Mouse (Mus musculus): ENCODE measurements around the gene Apobec3. TPM values are rescaled to one million over a fixed set of nuclear protein-coding genes. Genes with fewer than 3 reads are reported as not detected.

The Apobec3 gene
- total and polyA plus RNA-seq, 2 experiments from 2014 or later: 5.1 to 6.3 TPM

DNA sequence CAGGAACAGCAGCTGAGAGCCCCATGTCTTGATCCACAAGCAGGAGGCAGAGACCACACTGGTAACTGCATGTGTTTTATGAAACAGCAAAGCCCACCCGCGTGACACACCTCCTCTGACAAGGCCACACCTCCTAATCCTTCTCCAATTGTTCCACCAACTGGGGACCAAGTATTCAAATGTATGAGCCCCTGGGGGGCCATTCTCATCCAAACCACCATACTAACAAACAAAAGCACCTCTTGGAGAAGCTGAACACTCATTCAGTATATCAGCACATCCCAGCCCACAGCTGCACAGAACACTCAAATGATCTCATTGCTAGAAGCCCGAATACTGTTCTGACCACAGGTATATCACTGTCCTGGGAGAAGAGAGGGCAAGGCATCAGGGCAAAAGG, 52.1 kb downstream of the Apobec3 start:
- 89% methylated on average over 3 of the region's 3 CpGs for WGBS
- no peak overlapping the region for H3K9ac ChIP-seq (replicated peaks; ENCODE audit: low read depth, low read length)
- H3K4me1 ChIP-seq (ENCODE audit: control insufficient read depth, insufficient read depth): no peaks in the 10 kb centered on the region
- no peaks in the 10 kb centered on the region for H3K27me3 ChIP-seq (ENCODE audit: control insufficient read depth, insufficient read depth, low read length)
- TF ChIP-seq CTCF (IDR thresholded peaks at IDR 0.05; ENCODE audit: low read depth) (no peak), EP300 (IDR thresholded peaks at IDR 0.05; ENCODE audit: low read depth) (no peak)
- H3K4me3 ChIP-seq (ENCODE audit: low read depth, low read length): no peak overlapping the region
- no peak for DNase-seq (ENCODE audit: low spot score)
- H3K27ac ChIP-seq (ENCODE audit: low read depth): no peak overlapping the region
- no peaks in the 10 kb centered on the region for H3K36me3 ChIP-seq (replicated peaks; ENCODE audit: control insufficient read depth, insufficient read depth, low read length)
- H3K9me3 ChIP-seq (replicated peaks; ENCODE audit: control insufficient read depth, low read length): no peaks in the 10 kb centered on the region
- no peak for ATAC-seq (ENCODE audit: insufficient read depth, low read depth)
- no peak overlapping the region for H3K4me2 ChIP-seq (ENCODE audit: low read depth, low read length)

DNA sequence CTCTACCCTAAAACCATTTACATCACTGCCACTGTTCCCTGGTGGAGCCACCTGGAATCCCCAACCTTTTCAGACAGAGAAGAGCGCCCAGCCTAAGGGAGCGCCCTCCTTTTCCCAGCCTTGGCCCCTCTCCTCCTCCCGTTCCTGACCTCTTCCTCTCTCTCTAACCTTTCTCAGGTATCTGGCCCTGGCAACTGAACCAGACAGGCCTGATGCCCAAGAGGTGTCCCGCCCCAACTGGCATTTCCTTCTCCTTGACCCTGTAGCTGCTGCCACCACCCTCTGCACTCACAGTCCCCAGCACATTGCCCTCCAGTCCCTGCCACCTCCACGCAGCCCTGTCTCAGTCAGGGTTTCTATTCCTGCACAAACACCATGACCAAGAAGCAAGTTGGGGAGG, 53.5 kb downstream of the Apobec3 start:
- Histone ChIP-seq H3K4me3 (ENCODE audit: low read depth, low read length) (no peak overlapping the region), H3K4me2 (ENCODE audit: low read depth, low read length) (no peak overlapping the region), H3K36me3 (replicated peaks; ENCODE audit: control insufficient read depth, insufficient read depth, low read length) (no peaks in the 10 kb centered on the region), H3K27me3 (ENCODE audit: control insufficient read depth, insufficient read depth, low read length) (no peaks in the 10 kb centered on the region), H3K4me1 (ENCODE audit: control insufficient read depth, insufficient read depth) (peaks cover 8% of the 10 kb centered on the region; the same call in 1 of the 2 replicates), H3K9me3 (replicated peaks; ENCODE audit: control insufficient read depth, low read length) (no peaks in the 10 kb centered on the region), H3K27ac (ENCODE audit: low read depth) (no peak overlapping the region), H3K9ac (replicated peaks; ENCODE audit: low read depth, low read length) (no peak overlapping the region)
- TF ChIP-seq EP300 (IDR thresholded peaks at IDR 0.05; ENCODE audit: low read depth) (no peak), CTCF (IDR thresholded peaks at IDR 0.05; ENCODE audit: low read depth) (no peak)
- no peak for ATAC-seq (ENCODE audit: insufficient read depth, low read depth)
- DNase-seq (ENCODE audit: low spot score): no peak
- WGBS: 73% methylated on average over 5 of the region's 5 CpGs

DNA sequence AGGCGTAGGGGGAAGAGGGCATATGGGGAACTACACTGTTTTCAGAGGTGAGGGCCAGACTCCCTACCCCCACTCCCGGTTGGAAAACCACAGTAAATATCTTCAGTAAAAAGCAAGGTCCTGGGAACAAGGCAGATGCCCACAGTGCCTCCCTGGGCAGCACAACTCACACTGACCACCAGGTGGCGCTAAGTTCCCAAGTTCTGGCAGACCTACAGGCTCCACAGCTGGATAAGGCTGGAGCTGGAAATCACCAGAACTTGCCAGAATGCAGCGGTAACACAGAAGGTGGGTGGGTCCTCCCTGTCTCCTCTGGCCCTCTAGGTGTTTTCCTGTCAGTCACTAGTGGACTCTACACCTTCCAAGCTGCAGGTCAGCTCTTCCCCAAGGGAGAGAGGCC, 54.6 kb downstream of the Apobec3 start:
- Histone ChIP-seq H3K27ac (ENCODE audit: low read depth) (no peak overlapping the region), H3K4me3 (ENCODE audit: low read depth, low read length) (no peak overlapping the region), H3K36me3 (replicated peaks; ENCODE audit: control insufficient read depth, insufficient read depth, low read length) (no peaks in the 10 kb centered on the region), H3K4me2 (ENCODE audit: low read depth, low read length) (no peak overlapping the region), H3K9ac (replicated peaks; ENCODE audit: low read depth, low read length) (no peak overlapping the region), H3K27me3 (ENCODE audit: control insufficient read depth, insufficient read depth, low read length) (no peaks in the 10 kb centered on the region), H3K4me1 (ENCODE audit: control insufficient read depth, insufficient read depth) (peaks cover 19% of the 10 kb centered on the region), H3K9me3 (replicated peaks; ENCODE audit: control insufficient read depth, low read length) (no peaks in the 10 kb centered on the region)
- TF ChIP-seq EP300 (IDR thresholded peaks at IDR 0.05; ENCODE audit: low read depth) (no peak), CTCF (IDR thresholded peaks at IDR 0.05; ENCODE audit: low read depth) (peak; percentile 98)
- 7% methylated on average over 4 of the region's 4 CpGs for WGBS
- ATAC-seq (ENCODE audit: insufficient read depth, low read depth) (peak; percentile 81), DNase-seq (ENCODE audit: low spot score) (peak; percentile 75)

DNA sequence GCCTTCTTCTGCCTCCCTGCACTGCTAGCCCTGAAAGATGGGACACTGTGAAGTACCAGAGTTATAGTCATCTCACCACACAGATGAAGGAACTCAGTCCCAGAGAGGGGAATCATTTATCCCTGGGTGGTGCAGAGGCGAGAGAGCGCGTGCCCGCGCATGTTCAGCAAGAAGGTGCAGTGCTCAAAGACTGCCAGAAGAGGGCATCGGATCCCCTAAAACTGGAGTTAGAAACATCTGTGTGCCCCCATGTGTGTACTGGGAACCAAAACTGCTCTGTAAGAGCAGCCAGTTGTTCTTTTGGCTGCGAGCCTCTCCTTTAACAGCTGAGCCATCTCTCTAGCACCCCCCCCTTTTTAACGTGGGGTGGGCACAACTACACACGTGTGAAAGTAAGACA, 55.3 kb downstream of the Apobec3 start:
- no peak overlapping the region for H3K4me3 ChIP-seq (ENCODE audit: low read depth, low read length)
- H3K4me1 ChIP-seq (ENCODE audit: control insufficient read depth, insufficient read depth): peaks cover 27% of the 10 kb centered on the region
- H3K4me2 ChIP-seq (ENCODE audit: low read depth, low read length): no peak overlapping the region
- ATAC-seq (ENCODE audit: insufficient read depth, low read depth) (no peak), DNase-seq (ENCODE audit: low spot score) (no peak)
- H3K9ac ChIP-seq (replicated peaks; ENCODE audit: low read depth, low read length): no peak overlapping the region
- no peaks in the 10 kb centered on the region for H3K27me3 ChIP-seq (ENCODE audit: control insufficient read depth, insufficient read depth, low read length)
- H3K27ac ChIP-seq (ENCODE audit: low read depth): no peak overlapping the region
- H3K9me3 ChIP-seq (replicated peaks; ENCODE audit: control insufficient read depth, low read length): no peaks in the 10 kb centered on the region
- H3K36me3 ChIP-seq (replicated peaks; ENCODE audit: control insufficient read depth, insufficient read depth, low read length): no peaks in the 10 kb centered on the region
- TF ChIP-seq EP300 (IDR thresholded peaks at IDR 0.05; ENCODE audit: low read depth) (no peak), CTCF (IDR thresholded peaks at IDR 0.05; ENCODE audit: low read depth) (peak; percentile 42)
- WGBS: 67% methylated on average over 9 of the region's 9 CpGs

DNA sequence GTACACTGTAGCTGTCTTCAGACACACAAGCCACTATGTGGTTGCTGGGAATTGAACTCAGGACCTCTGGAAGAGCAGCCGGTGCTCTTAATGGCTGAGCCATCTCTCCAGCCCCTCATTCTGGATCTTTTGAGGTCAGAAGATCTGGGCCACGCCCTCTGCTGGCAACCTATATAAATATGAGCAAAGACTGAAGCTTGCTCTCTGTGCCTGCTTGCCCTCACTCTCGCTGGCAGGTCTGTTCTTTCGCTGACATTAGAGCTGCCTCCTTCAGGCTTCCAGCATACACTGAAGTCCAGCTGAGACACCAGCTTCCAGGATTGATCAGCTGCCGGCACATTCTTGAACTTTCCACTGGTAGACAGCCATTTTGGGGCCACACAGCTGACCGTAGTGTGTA, 56.2 kb downstream of the Apobec3 start:
- no peak for ATAC-seq (ENCODE audit: insufficient read depth, low read depth)
- WGBS: 72% methylated on average over 6 of the region's 6 CpGs
- Histone ChIP-seq H3K4me2 (ENCODE audit: low read depth, low read length) (no peak overlapping the region), H3K9ac (replicated peaks; ENCODE audit: low read depth, low read length) (no peak overlapping the region), H3K27ac (ENCODE audit: low read depth) (no peak overlapping the region), H3K4me1 (ENCODE audit: control insufficient read depth, insufficient read depth) (peaks cover 36% of the 10 kb centered on the region), H3K4me3 (ENCODE audit: low read depth, low read length) (no peak overlapping the region), H3K9me3 (replicated peaks; ENCODE audit: control insufficient read depth, low read length) (no peaks in the 10 kb centered on the region), H3K36me3 (replicated peaks; ENCODE audit: control insufficient read depth, insufficient read depth, low read length) (no peaks in the 10 kb centered on the region), H3K27me3 (ENCODE audit: control insufficient read depth, insufficient read depth, low read length) (no peaks in the 10 kb centered on the region)
- no peak for TF ChIP-seq CTCF (IDR thresholded peaks at IDR 0.05; ENCODE audit: low read depth)
- no peak for DNase-seq (ENCODE audit: low spot score)

DNA sequence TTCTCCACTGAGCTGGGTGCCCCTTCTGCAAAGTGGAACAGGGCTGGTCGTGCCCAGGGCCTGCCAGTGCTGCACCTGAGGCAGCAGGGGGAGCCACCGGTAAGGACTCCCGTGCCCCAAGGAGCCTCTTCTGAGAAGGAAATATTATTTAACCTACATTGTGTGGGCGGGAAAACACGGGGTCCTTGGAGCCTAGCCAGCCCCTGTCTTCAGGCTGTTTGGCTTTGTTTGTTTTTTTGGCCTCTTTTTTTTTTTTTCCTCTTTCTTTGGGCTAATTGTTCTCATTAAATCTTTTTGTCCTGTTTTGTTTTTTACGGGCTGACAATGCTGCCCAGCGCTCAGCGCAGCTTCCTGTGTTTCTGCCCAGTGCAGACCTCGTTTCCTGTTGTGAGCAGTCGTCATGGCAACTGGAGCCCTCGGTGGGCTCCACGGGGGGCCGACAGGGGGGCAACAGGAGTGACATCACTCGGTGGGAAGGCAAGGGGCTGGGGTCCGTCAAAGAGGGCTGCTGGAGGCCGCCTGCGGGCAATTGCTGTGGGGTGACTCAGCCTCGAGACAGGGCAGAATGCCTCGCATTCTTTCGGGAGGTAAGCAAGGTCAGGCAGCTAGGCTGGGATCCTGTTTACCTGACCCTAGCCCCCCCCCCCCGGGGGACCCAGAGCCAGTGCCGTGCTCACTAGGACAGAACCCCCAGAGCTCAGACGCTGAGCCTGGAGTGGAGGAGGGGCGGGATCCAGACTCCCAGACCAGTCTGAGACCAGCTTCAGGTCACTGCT, 59.0 kb downstream of the Apobec3 start:
- H3K4me3 ChIP-seq (ENCODE audit: low read depth, low read length): peak overlapping the region; percentile 24
- peak overlapping the region; percentile 45 for H3K9ac ChIP-seq (replicated peaks; ENCODE audit: low read depth, low read length)
- peaks cover 36% of the 10 kb centered on the region for H3K4me1 ChIP-seq (ENCODE audit: control insufficient read depth, insufficient read depth)
- H3K27ac ChIP-seq (ENCODE audit: low read depth): peak overlapping the region; percentile 73
- ATAC-seq (ENCODE audit: insufficient read depth, low read depth) (peak; percentile 25; the same call in 1 of the 2 replicates), DNase-seq (ENCODE audit: low spot score) (peak; percentile 45)
- TF ChIP-seq EP300 (IDR thresholded peaks at IDR 0.05; ENCODE audit: low read depth) (no peak; the same call in 1 of the 2 replicates), CTCF (IDR thresholded peaks at IDR 0.05; ENCODE audit: low read depth) (peak; percentile 60)
- H3K9me3 ChIP-seq (replicated peaks; ENCODE audit: control insufficient read depth, low read length): no peaks in the 10 kb centered on the region
- WGBS: 4% methylated on average over 24 of the region's 24 CpGs
- H3K27me3 ChIP-seq (ENCODE audit: control insufficient read depth, insufficient read depth, low read length): no peaks in the 10 kb centered on the region
- H3K4me2 ChIP-seq (ENCODE audit: low read depth, low read length): peak overlapping the region; percentile 59
- no peaks in the 10 kb centered on the region for H3K36me3 ChIP-seq (replicated peaks; ENCODE audit: control insufficient read depth, insufficient read depth, low read length)
